Mouse (Mus musculus) bone marrow macrophage, adult 2 months (primary cell): ENCODE results near the gene Arhgap29.

ENCODE experiments used
- CTCF ChIP-seq: IDR thresholded peaks from 2 replicates; pipeline ENCODE4 v1.5.1; 2012; ENCODE audit warnings: low read depth, mild to moderate bottlenecking, low read length, moderate library complexity
- POLR2A ChIP-seq: IDR thresholded peaks from 2 replicates; pipeline ENCODE4 v1.6.1; 2012; ENCODE audit warnings: mild to moderate bottlenecking, low read depth, low read length, borderline replicate concordance

DNA sequence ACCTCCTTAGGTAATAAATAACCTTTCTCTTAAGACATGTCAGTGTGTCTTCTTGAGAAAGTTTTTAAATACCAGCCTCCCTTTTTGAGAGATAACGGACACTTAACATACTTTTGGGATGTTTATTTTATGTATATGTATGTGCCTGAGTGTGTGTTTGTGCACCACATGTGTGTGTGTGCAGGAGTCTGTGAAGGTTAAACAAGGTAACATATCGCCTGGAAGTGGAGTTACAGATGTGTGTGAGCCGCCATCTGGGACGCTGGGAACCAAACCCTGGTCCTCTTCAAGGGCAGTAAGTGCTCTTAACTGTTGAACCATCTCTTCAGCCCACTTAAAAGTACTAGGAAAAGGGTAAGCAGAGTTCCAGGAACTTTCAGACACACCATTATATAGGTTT lies 3.2 kb downstream of the Arhgap29 start:
- no peak for TF ChIP-seq POLR2A
- TF ChIP-seq CTCF, result no peak
